In genomic region chr19:6521630-6522029, GRCm38 (mm10) we compare ENCODE assay signal across 30 mouse cellular contexts. TPM values are rescaled to one million over a fixed set of nuclear protein-coding genes. Genes with fewer than 3 reads are reported as not detected.
"Had no signal": no experiment of that assay in that cellular context is flagged by ENCODE, and none has a peak within 500 bp of the region (broad histone marks: within the 10 kb centered on the region; RNA-seq: fewer than 3 reads in every experiment).

No protein-coding gene starts in this region.

- H3K9me3 ChIP-seq: heart, embryonic 10.5 days; heart, embryonic 12.5 days; hindbrain, embryonic 10.5 days; hindbrain, embryonic 12.5 days; intestine, embryonic 15.5 days; limb, embryonic 10.5 days; limb, embryonic 12.5 days had no signal

- H3K27me3 ChIP-seq: hindbrain, embryonic 12.5 days had no signal

- H3K36me3 ChIP-seq: heart, embryonic 10.5 days; heart, embryonic 12.5 days; intestine, embryonic 15.5 days; limb, embryonic 10.5 days; limb, embryonic 12.5 days had no signal

- H3K4me3 ChIP-seq: gastrocnemius, adult 2 months; heart, embryonic 10.5 days; heart, embryonic 12.5 days; hindbrain, embryonic 10.5 days; hindbrain, embryonic 12.5 days; intestine, embryonic 15.5 days; layer of hippocampus, adult 2 months; limb, embryonic 10.5 days; limb, embryonic 12.5 days had no signal

- H3K4me1 ChIP-seq: heart, embryonic 12.5 days; intestine, embryonic 15.5 days had no signal

- H3K9ac ChIP-seq: heart, embryonic 12.5 days; hindbrain, embryonic 12.5 days; hindbrain, embryonic 14.5 days; intestine, embryonic 15.5 days; limb, embryonic 12.5 days had no signal

- DNase-seq: gastrocnemius, adult 2 months; gastrocnemius, postnatal 10 days; gastrocnemius, postnatal 25 days; heart, adult 18-20 months; heart, postnatal 10 days; heart, postnatal 4 days; kidney, adult 18-20 months; kidney, adult 8-10 months; kidney, postnatal 10 days; kidney, postnatal 25 days; kidney, postnatal 4 days; liver had no signal

- H3K4me2 ChIP-seq: heart, embryonic 12.5 days; hindbrain, embryonic 12.5 days; hindbrain, embryonic 14.5 days; intestine, embryonic 15.5 days; limb, embryonic 12.5 days had no signal

- ATAC-seq: hindbrain, embryonic 16.5 days; inflammation-experienced regulatory T-cells, adult 6 months; intestine, embryonic 15.5 days; intestine, postnatal 0 days had no signal

- H3K27ac ChIP-seq: gastrocnemius, adult 2 months; heart, embryonic 10.5 days; hindbrain, embryonic 10.5 days; hindbrain, embryonic 12.5 days; hindbrain, embryonic 14.5 days; intestine, embryonic 15.5 days; limb, embryonic 10.5 days; limb, embryonic 12.5 days had no signal

RNA-seq across cellular contexts. Expression of gene Slc22a12, which starts 21.2 kb away (rescaled TPM):
- total RNA-seq: gastrocnemius, adult 2 months; gastrocnemius, postnatal 10 days; gastrocnemius, postnatal 25 days; gastrocnemius, postnatal 4 days; granulocyte monocyte progenitor cell, adult 5-6 weeks; heart, postnatal 10 days; heart, postnatal 25 days; heart, postnatal 4 days had no signal
- polyA plus RNA-seq: heart, embryonic 10.5 days; heart, embryonic 12.5 days; heart, embryonic 14.5 days; heart, embryonic 16.5 days; hindbrain, embryonic 10.5 days; hindbrain, embryonic 12.5 days; hindbrain, embryonic 14.5 days; hindbrain, embryonic 16.5 days; inflammation-experienced regulatory T-cells, adult 6 months; intestine, postnatal 0 days; limb, embryonic 10.5 days; limb, embryonic 12.5 days; limb, embryonic 14.5 days had no signal
